Mouse (Mus musculus) right cerebral cortex, postnatal 25 days (tissue): Measurements from ENCODE around the gene Il6ra.

Experiments used
- DNase-seq: peaks from one replicate; pipeline ENCODE4 v3.0.0; 2022

The Il6ra gene

GRCm38 (mm10) chr3:89847596-89847995 is 65.4 kb downstream of the Il6ra start:
- DNase-seq, result no peak

- DNase-seq, result no peak
These were observed 65.9 kb downstream of the Il6ra start for GRCm38 (mm10) chr3:89847126-89847525.

- no peak for DNase-seq
These were observed 67.2 kb downstream of the Il6ra start for GRCm38 (mm10) chr3:89845814-89846213.

- DNase-seq, result no peak
These were observed 69.8 kb downstream of the Il6ra start for GRCm38 (mm10) chr3:89843148-89843547.

- DNase-seq, result no peak
These were observed 70.7 kb downstream of the Il6ra start for GRCm38 (mm10) chr3:89842258-89842657.

GRCm38 (mm10) chr3:89835362-89835761 is 77.6 kb downstream of the Il6ra start:
- no peak for DNase-seq

GRCm38 (mm10) chr3:89830815-89831591 is 82.0 kb downstream of the Il6ra start, which contains the start of gene She:
Gene She (plus strand): TSS chr3:89831370.
- DNase-seq, result no peak

GRCm38 (mm10) chr3:89826295-89826694 is 86.7 kb downstream of the Il6ra start:
- DNase-seq, result no peak

GRCm38 (mm10) chr3:89823594-89823993 is 89.4 kb downstream of the Il6ra start:
- DNase-seq, result no peak

GRCm38 (mm10) chr3:89821548-89822480 is 91.2 kb downstream of the Il6ra start:
- no peak for DNase-seq

- no peak for DNase-seq
These were observed 91.9 kb downstream of the Il6ra start for GRCm38 (mm10) chr3:89821096-89821513.

- no peak for DNase-seq
These were observed 92.5 kb downstream of the Il6ra start for GRCm38 (mm10) chr3:89820311-89821095.

GRCm38 (mm10) chr3:89819897-89820296 is 93.1 kb downstream of the Il6ra start:
- DNase-seq, result no peak

GRCm38 (mm10) chr3:89818605-89819004 is 94.4 kb downstream of the Il6ra start:
- no peak for DNase-seq

GRCm38 (mm10) chr3:89817056-89817455 is 95.9 kb downstream of the Il6ra start:
- no peak for DNase-seq
